Mouse (Mus musculus): ENCODE results near the gene Xk. TPM values are rescaled to one million over a fixed set of nuclear protein-coding genes. Genes with fewer than 3 reads are reported as not detected.
"Not testable (repeated sequence)": the region's sequence is repeated elsewhere in the genome, so short reads cannot be mapped to it uniquely, and the experiment has no call there.

Gene Xk
- polyA plus RNA-seq, 1 experiment from 2014 or later: 18.2 TPM

GRCm38 (mm10) chrX:9327954-9328353, 55.4 kb downstream of the Xk start:
- not testable (repeated sequence) for H3K4me2 ChIP-seq; H3K9ac ChIP-seq; H3K27me3 ChIP-seq; H3K27ac ChIP-seq; H3K4me1 ChIP-seq (replicated peaks); DNase-seq; H3K9me3 ChIP-seq (replicated peaks); ATAC-seq (ENCODE audit: low read depth); H3K4me3 ChIP-seq (replicated peaks); H3K36me3 ChIP-seq
- 86% methylated on average over 26 of the region's 26 CpGs for WGBS (ENCODE audit: insufficient replicate concordance)

- not testable (repeated sequence) for H3K4me2 ChIP-seq; H3K9me3 ChIP-seq (replicated peaks); H3K27ac ChIP-seq; H3K4me1 ChIP-seq (replicated peaks); H3K36me3 ChIP-seq; ATAC-seq (ENCODE audit: low read depth); H3K27me3 ChIP-seq; H3K9ac ChIP-seq
- WGBS (ENCODE audit: insufficient replicate concordance): 78% methylated on average over 12 of the region's 12 CpGs
- H3K4me3 ChIP-seq (replicated peaks): peak overlapping the region; percentile 25; the same call in 1 of the 2 replicates
- peak; percentile 12 for DNase-seq
These were observed 59.9 kb downstream of the Xk start for GRCm38 (mm10) chrX:9332366-9332962.

GRCm38 (mm10) chrX:9333035-9333434, 60.5 kb downstream of the Xk start:
- not testable (repeated sequence) for H3K4me3 ChIP-seq (replicated peaks); ATAC-seq (ENCODE audit: low read depth); H3K9ac ChIP-seq; H3K4me1 ChIP-seq (replicated peaks); H3K27me3 ChIP-seq; H3K27ac ChIP-seq; H3K4me2 ChIP-seq; H3K36me3 ChIP-seq; H3K9me3 ChIP-seq (replicated peaks)
- 19% methylated on average over 2 of the region's 2 CpGs for WGBS (ENCODE audit: insufficient replicate concordance)
- peak; percentile 29 for DNase-seq

GRCm38 (mm10) chrX:9334996-9335395, 62.4 kb downstream of the Xk start:
- not testable (repeated sequence) for H3K4me1 ChIP-seq (replicated peaks); H3K27me3 ChIP-seq; DNase-seq; H3K4me3 ChIP-seq (replicated peaks); H3K9ac ChIP-seq; H3K36me3 ChIP-seq; H3K27ac ChIP-seq; H3K4me2 ChIP-seq; ATAC-seq (ENCODE audit: low read depth); H3K9me3 ChIP-seq (replicated peaks)
- WGBS (ENCODE audit: insufficient replicate concordance): 57% methylated on average over 1 of the region's 1 CpGs

GRCm38 (mm10) chrX:9350327-9350726, 77.8 kb downstream of the Xk start, which contains the start of gene H2al1k:
Gene H2al1k, plus strand, starts transcription at chrX:9350627.
- WGBS (ENCODE audit: insufficient replicate concordance): no CpG with 5 or more reads among the region's 2 CpGs
- H3K4me3 ChIP-seq (replicated peaks); H3K9me3 ChIP-seq (replicated peaks); H3K36me3 ChIP-seq; DNase-seq; H3K4me2 ChIP-seq; H3K4me1 ChIP-seq (replicated peaks); H3K27ac ChIP-seq; H3K9ac ChIP-seq; ATAC-seq (ENCODE audit: low read depth); H3K27me3 ChIP-seq: not testable (repeated sequence)

Other genes starting within 250 kb of the Xk start
- gene Fthl17e, start 239.3 kb upstream of the Xk start, polyA plus RNA-seq (2015; fragmentation: Nextera tagmentation; extraction: Ambion mirVana): not detected in 2 replicates
- gene Fthl17f, start 209.7 kb upstream of the Xk start, polyA plus RNA-seq (2015; fragmentation: Nextera tagmentation; extraction: Ambion mirVana): not detected in 2 replicates
- not detected in 2 replicates for gene 4930402K13Rik, start 168.2 kb upstream of the Xk start, polyA plus RNA-seq (2015; fragmentation: Nextera tagmentation; extraction: Ambion mirVana)
- 0.27 and 0.31 TPM in 2 replicates for gene Lancl3, start 72.9 kb upstream of the Xk start, polyA plus RNA-seq (2015; fragmentation: Nextera tagmentation; extraction: Ambion mirVana)
- 3.6 and 3.7 TPM in 2 replicates for gene Gm14862, start 15.9 kb upstream of the Xk start, polyA plus RNA-seq (2015; fragmentation: Nextera tagmentation; extraction: Ambion mirVana)
- 1.5 and 1.8 TPM in 2 replicates for gene H2al1m, start 11.0 kb downstream of the Xk start, polyA plus RNA-seq (2015; fragmentation: Nextera tagmentation; extraction: Ambion mirVana)
- not detected in 2 replicates for gene H2al1k, start 77.9 kb downstream of the Xk start, polyA plus RNA-seq (2015; fragmentation: Nextera tagmentation; extraction: Ambion mirVana)
- 5.5 and 5.7 TPM in 2 replicates for gene Cybb, start 215.0 kb downstream of the Xk start, polyA plus RNA-seq (2015; fragmentation: Nextera tagmentation; extraction: Ambion mirVana)

Data from liver, embryonic 13.5 days (tissue).